Mouse (Mus musculus): Measurements from ENCODE around the gene Dcpp1.

Dcpp1 gene

GRCm38 (mm10) chr17:23931157-23931556 is 50.5 kb downstream of the Dcpp1 start:
- DNase-seq, result no peak
